Mouse (Mus musculus): ENCODE data around the gene Gdf15.

DNA sequence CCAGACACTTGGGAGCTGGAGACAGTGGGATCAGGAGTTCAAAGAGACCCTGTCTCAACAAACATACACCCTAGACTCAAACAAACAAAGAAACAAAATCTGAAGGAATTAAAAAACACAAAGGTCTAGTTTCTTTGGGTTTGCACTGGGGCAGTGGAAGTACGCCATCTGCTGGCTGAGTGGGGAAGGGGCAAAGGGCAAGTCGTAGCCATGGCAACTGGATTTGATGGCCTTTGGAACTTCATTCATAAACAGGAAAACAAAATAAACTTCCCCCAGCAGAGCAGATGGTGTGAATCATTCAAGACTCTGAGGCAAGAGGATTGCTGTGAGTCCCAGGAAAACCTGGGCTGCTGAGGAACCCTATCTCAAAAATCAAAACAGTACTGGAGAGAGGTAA is 21.0 kb upstream of the Gdf15 start:
- peak; percentile 77; the same call in 1 of the 2 replicates for TF ChIP-seq CTCF (IDR thresholded peaks at IDR 0.05; ENCODE audit: extremely low read depth, insufficient read depth, insufficient read length, insufficient replicate concordance)
- no peak for TF ChIP-seq POLR2A (IDR thresholded peaks at IDR 0.05; ENCODE audit: low read depth, low read length)

All from spleen, adult 2 months (tissue).